Mouse (Mus musculus): ENCODE results near the gene Atp5e.

Atp5e gene

DNA sequence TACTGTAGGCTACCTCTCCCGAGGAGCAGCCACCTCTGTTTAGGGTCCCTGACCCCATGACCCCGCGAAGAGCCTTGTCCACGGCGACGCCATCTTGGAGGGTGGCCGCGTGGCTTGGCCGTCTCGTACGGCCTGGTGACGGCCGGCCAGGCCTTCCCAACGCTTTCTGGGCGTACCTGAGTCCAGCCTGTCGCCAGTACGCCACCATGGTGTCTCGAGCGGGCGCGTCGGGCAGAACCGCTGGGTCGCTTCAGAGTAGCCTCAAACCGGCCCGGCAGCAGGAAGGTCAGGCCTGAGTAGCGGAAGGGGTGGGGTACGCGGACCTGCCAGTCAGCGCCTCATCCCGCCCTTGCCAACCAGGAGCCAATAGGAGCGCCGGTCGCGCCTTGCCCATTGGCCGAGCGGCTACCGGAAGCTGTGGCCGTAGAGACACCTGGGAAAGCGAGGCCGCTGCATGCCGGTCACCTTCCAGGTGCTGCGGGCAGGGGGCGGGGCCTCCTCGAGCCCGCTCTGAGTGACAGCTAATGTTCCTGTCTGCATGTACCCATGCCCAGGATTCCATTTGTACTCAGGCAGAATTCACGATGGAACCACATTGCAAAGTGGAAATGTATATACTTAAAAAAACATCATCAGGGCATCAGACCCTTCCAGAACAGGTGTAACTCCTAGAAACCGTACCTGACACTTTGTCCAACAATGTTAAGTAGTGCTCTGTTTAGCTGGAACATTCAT, at the start of gene Atp5e:
Gene Atp5e (minus strand): TSS at position 317 of the 735 bp plus-strand sequence.
- in situ Hi-C loops (cut with MboI, MseI): loop anchor here (5.0 to 10.0 kb wide), 2 partner anchors 137 to 799 kb away; no protein-coding TSS in a partner anchor

- in situ Hi-C loops (cut with MboI, MseI): no loop called here
Observed at GRCm38 (mm10) chr2:174509825-174510224, 45.9 kb upstream of the Atp5e start.

DNA sequence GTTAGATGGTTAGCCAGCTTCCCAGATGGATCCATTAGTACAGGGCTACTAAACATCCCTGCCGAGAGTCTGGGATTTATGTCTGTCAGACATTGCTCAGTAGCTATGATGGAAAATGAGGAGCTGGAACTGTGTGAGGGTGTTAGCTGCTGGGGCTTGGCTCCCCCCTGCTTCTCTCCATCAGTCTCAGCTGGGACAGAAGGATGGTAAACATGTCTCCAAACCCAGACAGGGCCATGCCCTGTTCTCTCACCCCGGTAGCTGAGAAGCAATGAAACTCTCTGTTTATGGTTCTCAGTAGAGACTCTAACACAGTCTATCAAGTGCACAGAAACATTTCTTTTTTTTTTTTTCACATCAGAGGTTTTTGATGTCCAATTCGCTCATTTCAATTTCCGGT, 44.1 kb upstream of the Atp5e start:
- in situ Hi-C loops (cut with MboI, MseI): no loop called here

DNA sequence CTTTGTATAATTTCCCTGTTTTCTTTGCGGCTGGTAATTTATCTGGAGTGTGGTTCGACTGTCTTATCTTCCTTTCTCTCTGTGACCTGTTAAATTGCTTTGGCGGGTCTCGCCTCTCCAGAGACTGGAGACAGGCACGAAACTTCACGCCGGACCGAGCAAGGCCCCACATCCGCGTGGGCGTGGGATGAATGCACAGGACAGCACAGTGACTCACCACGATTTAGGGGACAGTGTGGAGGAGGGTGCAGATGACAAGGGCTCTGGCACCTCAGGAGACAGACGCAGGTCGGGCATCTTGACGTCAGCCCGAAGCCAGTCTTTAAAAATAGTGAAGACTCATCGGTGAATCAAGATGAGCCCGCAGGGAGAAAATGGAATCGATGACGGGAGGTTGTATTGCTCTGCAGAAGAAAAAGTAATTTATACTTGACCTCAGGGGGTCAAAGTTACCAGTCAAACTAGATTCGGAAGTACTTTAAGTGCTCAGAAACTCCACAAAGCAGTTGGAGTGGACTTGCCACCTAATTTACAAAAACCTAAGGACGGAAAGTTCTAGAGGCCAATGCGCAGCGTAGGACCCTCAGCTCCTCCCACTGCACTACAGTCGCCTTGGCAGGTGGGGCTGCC, 39.0 kb upstream of the Atp5e start:
- in situ Hi-C loops (cut with MboI, MseI): no loop called here

GRCm38 (mm10) chr2:174502321-174502720, 38.4 kb upstream of the Atp5e start:
- in situ Hi-C loops (cut with MboI, MseI): no loop called here

DNA sequence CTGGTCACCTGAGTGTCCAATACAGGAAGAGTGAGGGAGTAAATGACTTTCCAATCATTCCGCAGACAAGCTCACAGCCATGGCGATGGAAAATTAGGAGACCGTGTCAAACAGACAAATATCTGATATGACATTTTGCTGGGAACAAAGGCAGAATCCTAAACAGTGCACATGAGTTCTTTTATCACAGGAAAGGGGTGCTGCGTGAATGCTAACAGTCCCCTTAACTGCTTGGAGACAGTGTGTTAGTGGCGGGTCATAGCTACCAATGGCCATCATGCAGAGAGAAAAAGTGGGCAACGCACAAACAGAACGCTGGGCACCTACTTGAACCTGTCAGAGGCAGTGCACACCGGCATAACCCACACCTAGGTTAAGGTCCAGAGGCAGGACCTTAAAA, 37.6 kb upstream of the Atp5e start:
- in situ Hi-C loops (cut with MboI, MseI): no loop called here

- in situ Hi-C loops (cut with MboI, MseI): no loop called here
Observed at GRCm38 (mm10) chr2:174500814-174501503, 37.1 kb upstream of the Atp5e start.

DNA sequence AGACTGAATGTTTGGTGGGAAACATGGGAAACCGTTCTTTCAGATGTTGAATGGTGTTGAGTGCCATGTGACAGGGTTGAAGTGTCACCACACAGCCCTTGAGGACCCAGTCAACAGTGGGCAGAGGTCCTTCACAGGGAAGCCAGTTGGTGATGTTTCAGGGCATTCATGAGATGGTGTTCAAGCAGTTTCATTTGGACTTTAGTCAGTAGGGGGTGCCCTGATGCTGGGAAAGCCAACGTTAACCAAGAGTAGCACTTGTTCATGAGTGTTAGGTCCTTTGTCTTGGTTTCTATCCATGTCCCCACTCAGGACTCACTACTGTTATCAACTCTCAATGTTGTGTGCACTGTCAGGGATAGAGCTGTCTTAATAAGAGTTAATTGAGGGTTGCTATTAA, 29.0 kb upstream of the Atp5e start:
- in situ Hi-C loops (cut with MboI, MseI): loop anchor here in 1 of 2 experiments (25.0 kb wide), 1 partner anchor 369 kb away; no protein-coding TSS in a partner anchor

GRCm38 (mm10) chr2:174487005-174487404, 23.1 kb upstream of the Atp5e start:
- in situ Hi-C loops (cut with MboI, MseI): loop anchor here (5.0 to 25.0 kb wide), 3 partner anchors 170 to 375 kb away; no protein-coding TSS in a partner anchor

DNA sequence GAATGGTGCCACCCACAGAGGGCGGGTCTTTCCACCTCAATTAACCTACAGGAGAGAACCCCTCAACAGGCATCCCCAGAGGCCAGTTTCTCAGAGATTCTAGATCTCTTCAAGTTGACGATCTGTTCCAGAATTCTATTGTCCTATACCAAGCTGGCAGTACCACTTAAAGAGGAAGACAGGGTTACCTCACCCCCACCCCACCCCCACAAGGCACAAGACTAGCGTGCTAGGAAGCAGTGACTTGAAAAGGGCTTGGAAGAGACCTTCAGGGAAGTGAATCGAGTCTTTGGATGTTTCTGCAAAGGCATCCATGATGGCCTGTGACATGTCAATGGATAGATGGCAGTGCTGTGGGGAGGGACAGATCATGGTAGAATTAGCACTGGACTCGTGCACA, 14.8 kb upstream of the Atp5e start:
- in situ Hi-C loops (cut with MboI, MseI): loop anchor here in 1 of 2 experiments (25.0 kb wide), 1 partner anchor 384 kb away; no protein-coding TSS in a partner anchor

- in situ Hi-C loops (cut with MboI, MseI): loop anchor here in 1 of 2 experiments (25.0 kb wide), 1 partner anchor 385 kb away; no protein-coding TSS in a partner anchor
Observed at GRCm38 (mm10) chr2:174477543-174478319, 13.8 kb upstream of the Atp5e start.

- in situ Hi-C loops (cut with MboI, MseI): loop anchor here (5.0 kb wide), 2 partner anchors 49 to 141 kb away; no protein-coding TSS in a partner anchor
Observed at GRCm38 (mm10) chr2:174473550-174473927, 9.6 kb upstream of the Atp5e start.

DNA sequence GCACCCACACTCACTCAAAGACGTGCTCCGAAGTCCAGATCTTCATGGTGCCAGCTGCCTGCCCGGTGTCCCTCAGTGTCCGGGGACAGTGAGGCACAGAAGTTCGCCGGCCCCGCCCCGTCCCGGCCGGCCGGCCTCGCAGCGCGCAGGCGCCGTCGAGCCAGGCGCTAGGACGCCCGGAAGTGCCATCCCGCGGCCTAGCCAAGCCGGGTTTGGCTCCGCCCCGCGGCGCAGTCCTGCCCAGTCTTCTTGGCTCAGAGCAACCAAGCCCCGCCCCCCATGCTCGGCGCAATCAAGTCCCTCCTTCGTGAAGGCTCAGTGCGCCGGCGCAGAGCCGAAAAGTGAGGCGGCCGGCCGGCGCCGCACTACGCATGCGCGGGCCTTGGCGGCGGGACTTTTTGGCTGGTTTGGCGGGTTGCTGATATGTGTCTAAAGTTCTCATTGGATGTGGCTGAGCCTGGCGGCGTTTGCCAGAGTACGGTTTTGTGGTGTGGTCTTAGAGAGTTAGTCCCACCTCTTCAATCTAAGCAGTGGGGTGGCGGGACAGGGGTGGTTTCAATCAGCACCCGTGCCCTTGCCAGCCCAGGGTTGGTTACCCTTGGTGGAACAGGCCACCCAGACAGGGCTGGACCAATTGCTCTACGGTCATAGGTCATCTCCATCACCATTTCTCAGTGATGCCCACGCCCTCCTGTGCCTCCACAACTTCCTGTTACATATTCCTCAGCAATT, 9.1 kb upstream of the Atp5e start, which contains the start of gene Prelid3b:
Gene Prelid3b (minus strand): TSS at position 264 of the 732 bp plus-strand sequence.
- in situ Hi-C loops (cut with MboI, MseI): loop anchor here (5.0 kb wide), 2 partner anchors 49 to 141 kb away; no protein-coding TSS in a partner anchor

DNA sequence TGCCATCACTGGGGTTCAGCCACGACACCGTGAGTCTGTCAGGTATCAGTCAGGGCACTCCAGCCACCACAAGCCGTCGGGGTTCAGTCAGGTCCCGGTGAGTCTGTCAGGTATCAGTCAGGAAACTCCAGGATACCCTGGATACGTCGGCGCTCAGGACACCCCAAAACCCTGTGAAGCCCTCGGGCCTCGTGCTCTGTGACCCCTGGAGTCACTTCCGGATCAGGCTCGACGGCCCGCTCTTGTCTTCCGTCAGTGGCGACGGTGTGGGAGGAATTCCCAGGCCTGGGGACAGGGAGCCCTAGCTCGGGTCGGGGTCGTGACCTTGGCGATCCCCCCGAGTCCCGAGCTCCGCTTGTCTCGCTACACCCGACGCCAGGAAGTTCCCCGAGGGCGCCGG, 8.5 kb upstream of the Atp5e start:
- in situ Hi-C loops (cut with MboI, MseI): loop anchor here (5.0 kb wide), 2 partner anchors 50 to 140 kb away; no protein-coding TSS in a partner anchor

DNA sequence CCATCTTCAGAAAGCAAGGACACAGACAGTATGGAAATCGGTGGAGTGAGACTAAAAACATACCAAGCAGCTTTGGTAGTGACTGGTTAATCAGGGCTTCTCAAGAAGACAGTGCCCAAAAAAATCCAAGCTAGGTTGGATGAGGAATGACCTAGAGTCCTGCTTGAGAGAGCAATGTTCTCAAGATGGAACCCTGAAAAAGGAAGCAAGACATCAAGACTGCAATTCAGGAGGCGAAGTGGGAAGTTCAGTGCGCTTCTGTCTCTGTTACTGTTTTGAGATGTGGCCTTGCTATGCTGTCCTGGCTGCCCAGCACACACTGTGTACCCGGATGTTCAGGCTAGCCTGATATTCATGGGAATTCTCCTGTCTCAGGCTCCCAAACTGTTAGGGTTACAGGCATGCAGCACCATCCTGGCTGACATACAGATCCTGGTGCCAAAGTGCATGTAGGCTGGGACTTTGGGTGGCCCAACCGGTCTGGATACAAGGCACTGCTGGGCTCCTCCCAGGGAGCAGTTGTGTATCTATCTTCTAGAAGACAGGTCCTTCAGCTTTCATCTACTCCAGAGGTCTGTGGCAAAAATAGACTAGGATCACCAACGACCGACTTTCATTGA, 7.0 kb upstream of the Atp5e start:
- in situ Hi-C loops (cut with MboI, MseI): loop anchor here (5.0 kb wide), 2 partner anchors 51 to 139 kb away; no protein-coding TSS in a partner anchor

DNA sequence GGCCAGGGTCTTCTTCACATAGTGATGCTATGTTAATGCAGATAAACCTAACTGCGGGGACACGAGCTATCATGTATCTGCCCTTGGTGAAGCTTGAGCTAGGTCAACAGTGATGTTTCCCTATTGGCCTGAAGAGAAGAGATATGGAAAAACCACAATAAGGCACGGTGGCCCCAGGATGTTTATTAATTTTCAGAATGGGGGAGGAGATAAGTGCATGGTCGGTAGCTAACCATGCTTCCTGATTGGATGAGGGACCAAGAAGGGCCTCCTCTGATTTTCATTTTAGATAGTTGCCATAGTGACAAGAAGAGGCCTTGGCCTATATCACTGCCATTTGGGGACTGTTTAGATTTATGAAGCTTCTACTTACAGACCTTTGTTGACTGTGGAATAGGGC, 6.4 kb upstream of the Atp5e start:
- in situ Hi-C loops (cut with MboI, MseI): loop anchor here (5.0 kb wide), 2 partner anchors 52 to 138 kb away; no protein-coding TSS in a partner anchor

- in situ Hi-C loops (cut with MboI, MseI): loop anchor here (5.0 to 10.0 kb wide), 2 partner anchors 136 to 799 kb away; no protein-coding TSS in a partner anchor
Observed at GRCm38 (mm10) chr2:174463370-174463769, 535 bp downstream of the Atp5e start.

- in situ Hi-C loops (cut with MboI, MseI): no loop called here
Observed at GRCm38 (mm10) chr2:174459365-174459764, 4.5 kb downstream of the Atp5e start.

DNA sequence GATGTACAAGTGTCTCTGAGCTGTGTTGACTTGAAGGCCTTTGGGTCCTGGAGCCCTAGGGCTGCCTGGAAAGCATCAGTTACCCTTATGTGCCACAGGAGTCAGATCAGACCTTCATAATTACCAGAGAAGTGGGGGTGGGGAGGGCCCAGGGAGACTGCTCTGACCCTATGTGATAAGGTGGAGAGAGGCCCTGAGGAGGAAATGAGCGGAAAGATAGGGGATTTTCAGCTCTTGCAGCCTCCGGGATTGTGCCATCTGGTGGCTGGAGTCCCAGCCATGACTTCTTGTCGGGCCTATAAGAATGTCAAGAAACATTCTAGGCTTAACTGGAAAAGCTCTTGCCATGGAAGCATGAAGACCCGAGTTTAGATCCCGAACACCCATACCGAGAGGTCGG, 10.2 kb downstream of the Atp5e start:
- in situ Hi-C loops (cut with MboI, MseI): no loop called here

DNA sequence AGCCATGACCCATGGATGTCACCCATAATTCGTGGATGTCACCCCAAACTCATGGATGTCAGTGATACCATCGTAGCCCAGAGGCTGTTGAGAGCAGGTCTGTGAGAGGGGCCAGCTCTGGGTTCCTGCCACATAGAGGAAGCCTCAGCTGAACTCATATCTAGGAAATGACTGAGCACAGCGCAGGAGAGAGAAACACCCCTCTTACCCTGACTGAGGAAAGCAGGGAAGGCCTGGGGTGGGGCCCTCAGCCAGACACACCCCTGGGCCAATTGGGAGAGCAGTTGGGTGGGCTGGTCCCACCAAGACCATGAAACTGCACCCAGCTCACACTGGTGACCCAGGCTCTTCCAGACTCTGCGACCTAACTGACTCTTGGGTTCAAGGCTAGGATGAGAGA, 13.6 kb downstream of the Atp5e start, which contains the start of gene Tubb1:
Gene Tubb1 (plus strand): TSS at position 343 of the 400 bp plus-strand sequence.
- in situ Hi-C loops (cut with MboI, MseI): no loop called here

Measured in T-helper 17 cell (primary cell).